Mouse (Mus musculus) ES-Bruce4 (cell line): ENCODE data around the gene Trmt10a.

Source experiments
- EP300 ChIP-seq: IDR thresholded peaks from 2 replicates; pipeline ENCODE4 v1.6.1; 2011; ENCODE audit warnings: low read depth, low read length; ENCODE audit not compliant: insufficient read depth
- POLR2A ChIP-seq: IDR thresholded peaks from one replicate; pipeline ENCODE4 v1.8.1; 2011; ENCODE audit warnings: low read length; ENCODE audit not compliant: insufficient read depth

DNA sequence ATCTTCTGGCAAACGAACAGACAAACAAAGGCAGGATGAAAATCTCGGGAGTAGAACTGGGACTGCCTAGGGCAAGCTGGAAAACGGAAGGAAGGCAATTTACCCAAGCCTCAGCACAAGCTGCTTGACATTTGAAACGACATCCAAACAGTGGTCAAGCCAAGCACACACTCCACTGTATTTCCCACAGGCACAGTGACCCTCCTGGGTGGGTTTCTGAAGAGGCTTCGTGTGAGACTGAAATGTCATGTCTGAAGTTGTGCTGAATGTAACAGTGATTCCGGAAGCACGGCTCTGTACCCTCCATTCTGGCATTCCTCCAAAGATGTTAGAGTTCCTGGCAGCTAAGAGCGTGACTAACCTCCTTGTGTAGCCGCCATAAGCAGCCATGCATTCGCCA, 47.5 kb upstream of the Trmt10a start:
- no peak for TF ChIP-seq POLR2A
- TF ChIP-seq EP300 = no peak
